Mouse (Mus musculus) midbrain, embryonic 10.5 days (tissue): ENCODE data around the gene Man1a. TPM values are rescaled to one million over a fixed set of nuclear protein-coding genes. Genes with fewer than 3 reads are reported as not detected.

Experiments used
- DNase-seq: peaks from one replicate; pipeline ENCODE4 v3.0.0-alpha.2; 2017; ENCODE audit warnings: low spot score
- H3K27ac ChIP-seq: fragments of 300-500 bp; sonication (generic); replicated peaks from 2 replicates; pipeline ENCODE4 v1.5.1; 2016; ENCODE audit warnings: mild to moderate bottlenecking
- H3K27me3 ChIP-seq: fragments of 300-500 bp; sonication (generic); 2 replicates; pipeline ENCODE4 v1.6.1; 2016; ENCODE audit warnings: low read depth, mild to moderate bottlenecking; ENCODE audit not compliant: poor library complexity, severe bottlenecking
- H3K36me3 ChIP-seq: fragments of 300-500 bp; sonication (generic); 2 replicates; pipeline ENCODE4 v1.6.1; 2016; ENCODE audit warnings: mild to moderate bottlenecking, moderate library complexity
- H3K4me1 ChIP-seq: fragments of 300-500 bp; sonication (generic); 2 replicates; pipeline ENCODE4 v1.6.1; 2016
- H3K4me3 ChIP-seq: fragments of 300-500 bp; sonication (generic); 2 replicates; pipeline ENCODE4 v1.5.1; 2016; ENCODE audit warnings: mild to moderate bottlenecking, moderate library complexity
- H3K9me3 ChIP-seq: fragments of 300-500 bp; sonication (generic); replicated peaks from 2 replicates; pipeline ENCODE4 v1.6.1; 2016; ENCODE audit warnings: mild to moderate bottlenecking
- WGBS: fragments of 180-500 bp; shearing (Covaris S2); methylation state at CpG from one replicate; pipeline ENCODE4 v1.1.7; 2016; 5-methylcytosine and 5-hydroxymethylcytosine counted together
- polyA plus RNA-seq: library from polyadenylated mRNA; unstranded; fragments of >200 nt; fragmentation: Nextera tagmentation; extraction: Ambion mirVana; gene quantifications from 2 replicates; pipeline ENCODE4 v1.2.1, GENCODE M21; 2016

The Man1a gene
- 1.3 TPM in 2 replicates for polyA plus RNA-seq

- Histone ChIP-seq H3K27me3 (peaks cover 40% of the 10 kb centered on the region), H3K4me3 (peak within 1 kb of the TSS; percentile 82), H3K9me3 (no peaks in the 10 kb centered on the region), H3K27ac (peak within 1 kb of the TSS; percentile 73), H3K4me1 (peaks cover 23% of the 10 kb centered on the region), H3K36me3 (no peaks in the 10 kb centered on the region)
- peak; percentile 34 for DNase-seq
- WGBS = 12% methylated on average over 4 of the region's 4 CpGs
These were observed at the start of gene Man1a for GRCm38 (mm10) chr10:54076420-54076819. Gene Man1a (minus strand): TSS chr10:54076609.

GRCm38 (mm10) chr10:54121816-54122215, 45.4 kb upstream of the Man1a start:
- 94% methylated on average over 4 of the region's 4 CpGs for WGBS

GRCm38 (mm10) chr10:54120375-54120774, 44.0 kb upstream of the Man1a start:
- H3K27me3 ChIP-seq = no peaks in the 10 kb centered on the region
- H3K9me3 ChIP-seq = no peaks in the 10 kb centered on the region
- no peak overlapping the region for H3K4me3 ChIP-seq
- WGBS = 86% methylated on average over 2 of the region's 2 CpGs
- H3K27ac ChIP-seq = no peak overlapping the region
- DNase-seq = no peak
- no peaks in the 10 kb centered on the region for H3K36me3 ChIP-seq
- H3K4me1 ChIP-seq = no peaks in the 10 kb centered on the region

More at GRCm38 (mm10) chr10:54121816-54122215, 45.4 kb upstream of the Man1a start:
- Histone ChIP-seq H3K4me3 (no peak overlapping the region), H3K36me3 (no peaks in the 10 kb centered on the region), H3K9me3 (no peaks in the 10 kb centered on the region), H3K27ac (no peak overlapping the region), H3K4me1 (no peaks in the 10 kb centered on the region), H3K27me3 (no peaks in the 10 kb centered on the region)
- DNase-seq = no peak

- Histone ChIP-seq H3K27ac (no peak overlapping the region), H3K9me3 (no peaks in the 10 kb centered on the region), H3K36me3 (no peaks in the 10 kb centered on the region), H3K27me3 (no peaks in the 10 kb centered on the region), H3K4me3 (no peak overlapping the region), H3K4me1 (no peaks in the 10 kb centered on the region)
- DNase-seq = no peak
- WGBS = 94% methylated on average over 2 of the region's 2 CpGs
These were observed 42.9 kb upstream of the Man1a start for GRCm38 (mm10) chr10:54119303-54119702.

- H3K9me3 ChIP-seq = no peaks in the 10 kb centered on the region
- no peak overlapping the region for H3K27ac ChIP-seq
- DNase-seq = no peak
- H3K27me3 ChIP-seq = no peaks in the 10 kb centered on the region
- H3K4me3 ChIP-seq = no peak overlapping the region
- WGBS = 83% methylated on average over 4 of the region's 4 CpGs
- H3K4me1 ChIP-seq = no peaks in the 10 kb centered on the region
- H3K36me3 ChIP-seq = no peaks in the 10 kb centered on the region
These were observed 42.0 kb upstream of the Man1a start for GRCm38 (mm10) chr10:54118223-54118912.

GRCm38 (mm10) chr10:54117763-54118162, 41.4 kb upstream of the Man1a start:
- no peaks in the 10 kb centered on the region for H3K36me3 ChIP-seq
- WGBS = 83% methylated on average over 4 of the region's 4 CpGs
- no peak for DNase-seq

GRCm38 (mm10) chr10:54103671-54104070, 27.3 kb upstream of the Man1a start:
- Histone ChIP-seq H3K27ac (no peak overlapping the region), H3K9me3 (no peaks in the 10 kb centered on the region), H3K36me3 (no peaks in the 10 kb centered on the region), H3K4me1 (no peaks in the 10 kb centered on the region), H3K4me3 (no peak overlapping the region), H3K27me3 (no peaks in the 10 kb centered on the region)
- 83% methylated on average over 4 of the region's 4 CpGs for WGBS
- DNase-seq = no peak

More at GRCm38 (mm10) chr10:54117763-54118162, 41.4 kb upstream of the Man1a start:
- no peaks in the 10 kb centered on the region for H3K27me3 ChIP-seq
- H3K9me3 ChIP-seq = no peaks in the 10 kb centered on the region
- no peaks in the 10 kb centered on the region for H3K4me1 ChIP-seq
- no peak overlapping the region for H3K27ac ChIP-seq
- no peak overlapping the region for H3K4me3 ChIP-seq

GRCm38 (mm10) chr10:54092081-54092480, 15.7 kb upstream of the Man1a start:
- no peaks in the 10 kb centered on the region for H3K4me1 ChIP-seq
- H3K27ac ChIP-seq = no peak overlapping the region
- no peaks in the 10 kb centered on the region for H3K9me3 ChIP-seq
- no peak overlapping the region for H3K4me3 ChIP-seq
- no peaks in the 10 kb centered on the region for H3K27me3 ChIP-seq
- no peaks in the 10 kb centered on the region for H3K36me3 ChIP-seq
- DNase-seq = no peak

GRCm38 (mm10) chr10:54089923-54090322, 13.5 kb upstream of the Man1a start:
- no peaks in the 10 kb centered on the region for H3K4me1 ChIP-seq
- no peaks in the 10 kb centered on the region for H3K27me3 ChIP-seq
- H3K9me3 ChIP-seq = no peaks in the 10 kb centered on the region
- no peak overlapping the region for H3K4me3 ChIP-seq
- no peak for DNase-seq
- H3K36me3 ChIP-seq = no peaks in the 10 kb centered on the region
- H3K27ac ChIP-seq = no peak overlapping the region
- WGBS = 90% methylated on average over 6 of the region's 6 CpGs

- Histone ChIP-seq H3K27me3 (no peaks in the 10 kb centered on the region), H3K27ac (no peak overlapping the region), H3K9me3 (no peaks in the 10 kb centered on the region), H3K4me3 (no peak overlapping the region), H3K4me1 (no peaks in the 10 kb centered on the region), H3K36me3 (no peaks in the 10 kb centered on the region)
- DNase-seq = no peak
- whole genome bisulfite sequencing = 90% methylated on average over 3 of the region's 3 CpGs
These were observed 10.9 kb upstream of the Man1a start for GRCm38 (mm10) chr10:54087346-54087745.

GRCm38 (mm10) chr10:54085073-54085472, 8.7 kb upstream of the Man1a start:
- H3K9me3 ChIP-seq = no peaks in the 10 kb centered on the region
- no peaks in the 10 kb centered on the region for H3K36me3 ChIP-seq
- DNase-seq = no peak
- no peaks in the 10 kb centered on the region for H3K27me3 ChIP-seq
- H3K4me1 ChIP-seq = no peaks in the 10 kb centered on the region
- H3K27ac ChIP-seq = no peak overlapping the region
- 88% methylated on average over 2 of the region's 2 CpGs for whole genome bisulfite sequencing
- H3K4me3 ChIP-seq = no peak overlapping the region

- WGBS = 62% methylated on average over 3 of the region's 3 CpGs
- no peaks in the 10 kb centered on the region for H3K9me3 ChIP-seq
- peaks cover 40% of the 10 kb centered on the region for H3K27me3 ChIP-seq
- peaks cover 23% of the 10 kb centered on the region for H3K4me1 ChIP-seq
- H3K27ac ChIP-seq = no peak overlapping the region
- no peak for DNase-seq
- no peak overlapping the region for H3K4me3 ChIP-seq
- H3K36me3 ChIP-seq = no peaks in the 10 kb centered on the region
These were observed 596 bp upstream of the Man1a start for GRCm38 (mm10) chr10:54077005-54077404.

GRCm38 (mm10) chr10:54075441-54076010, 883 bp downstream of the Man1a start:
- Histone ChIP-seq H3K27me3 (peaks cover 40% of the 10 kb centered on the region), H3K4me3 (peak overlapping the region; percentile 82), H3K4me1 (peaks cover 23% of the 10 kb centered on the region), H3K9me3 (no peaks in the 10 kb centered on the region), H3K27ac (peak overlapping the region; percentile 73), H3K36me3 (no peaks in the 10 kb centered on the region)
- peak; percentile 90 for DNase-seq
- under 1% methylated on average over 67 of the region's 68 CpGs for WGBS
